Mouse (Mus musculus) heart, embryonic 12.5 days (tissue): ENCODE results near the gene Bmp6. TPM values are rescaled to one million over a fixed set of nuclear protein-coding genes. Genes with fewer than 3 reads are reported as not detected.

Source experiments
- ATAC-seq: fragments of 200-750 bp; cut with Nextera tagmentation; 2 replicates; pipeline ENCODE4 v1.8.0; 2017; ENCODE audit warnings: moderate TSS enrichment, moderate library complexity; ENCODE audit not compliant: insufficient number of reproducible peaks, low FRiP score
- H3K27ac ChIP-seq: fragments of 300-500 bp; sonication (generic); 2 replicates; pipeline ENCODE4 v1.5.1; 2016; ENCODE audit warnings: mild to moderate bottlenecking, moderate library complexity; ENCODE audit not compliant: poor library complexity, severe bottlenecking
- H3K27me3 ChIP-seq: fragments of 300-500 bp; sonication (generic); replicated peaks from 2 replicates; pipeline ENCODE4 v1.6.1; 2016; ENCODE audit warnings: mild to moderate bottlenecking, moderate library complexity
- H3K36me3 ChIP-seq: fragments of 300-500 bp; sonication (generic); 2 replicates; pipeline ENCODE4 v1.6.1; 2016; ENCODE audit warnings: mild to moderate bottlenecking, moderate library complexity
- H3K4me1 ChIP-seq: fragments of 300-500 bp; sonication (generic); replicated peaks from 2 replicates; pipeline ENCODE4 v1.6.1; 2016; ENCODE audit warnings: mild to moderate bottlenecking
- H3K4me2 ChIP-seq: fragments of 300-500 bp; sonication (generic); 2 replicates; pipeline ENCODE4 v1.6.1; 2016; ENCODE audit warnings: mild to moderate bottlenecking, moderate library complexity
- H3K4me3 ChIP-seq: fragments of 300-500 bp; sonication (generic); 2 replicates; pipeline ENCODE4 v1.5.1; 2016; ENCODE audit warnings: mild to moderate bottlenecking
- H3K9ac ChIP-seq: fragments of 300-500 bp; sonication (generic); 2 replicates; pipeline ENCODE4 v1.6.1; 2016; ENCODE audit warnings: mild to moderate bottlenecking, moderate library complexity
- H3K9me3 ChIP-seq: fragments of 300-500 bp; sonication (generic); replicated peaks from 2 replicates; pipeline ENCODE4 v1.6.1; 2016; ENCODE audit warnings: mild to moderate bottlenecking, moderate library complexity
- WGBS: fragments of 180-500 bp; shearing (Covaris S2); methylation state at CpG from one replicate; pipeline ENCODE4 v1.1.7; 2016; 5-methylcytosine and 5-hydroxymethylcytosine counted together
- polyA plus RNA-seq: library from polyadenylated mRNA; unstranded; fragments of >200 nt; fragmentation: Nextera tagmentation; extraction: Ambion mirVana; gene quantifications from 2 replicates; pipeline ENCODE4 v1.2.1, GENCODE M21; 2016

The Bmp6 gene
- polyA plus RNA-seq, 1 experiment from 2014 or later: 4.7 TPM

DNA sequence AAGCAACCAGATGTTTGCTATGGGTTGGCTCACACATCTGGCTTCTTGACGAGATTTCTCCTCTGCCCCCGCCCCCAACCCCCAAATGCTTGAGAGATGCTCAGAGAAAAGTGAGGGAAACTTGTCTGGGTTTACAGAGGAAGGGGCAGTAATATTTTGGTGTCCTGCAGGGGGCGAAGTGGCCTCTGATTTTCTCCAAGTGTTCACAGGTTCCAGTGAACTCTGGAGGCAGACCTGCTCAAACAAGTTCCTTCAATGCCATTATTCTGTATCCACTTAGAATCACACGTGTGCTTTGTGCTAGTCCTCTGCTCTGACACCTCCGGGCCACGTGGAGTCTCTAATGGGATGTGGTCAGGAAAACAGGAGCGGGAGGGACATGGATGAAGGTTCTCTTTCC, 2.3 kb upstream of the Bmp6 start:
- peaks cover 5% of the 10 kb centered on the region; the same call in 1 of the 2 replicates for H3K9me3 ChIP-seq
- H3K36me3 ChIP-seq: 0 out of 2 replicates have a peak, but pooled peaks cover 3% of the 10 kb centered on the region
- WGBS: 29% methylated on average over 7 of the region's 7 CpGs
- peaks cover 20% of the 10 kb centered on the region for H3K4me1 ChIP-seq
- no peak overlapping the region for H3K27ac ChIP-seq
- H3K4me3 ChIP-seq: no peak overlapping the region
- H3K9ac ChIP-seq: no peak overlapping the region
- H3K4me2 ChIP-seq: no peak overlapping the region
- peaks cover 29% of the 10 kb centered on the region for H3K27me3 ChIP-seq
- no peak for ATAC-seq

- no peak overlapping the region for H3K4me3 ChIP-seq
- ATAC-seq: no peak
- H3K27ac ChIP-seq: no peak overlapping the region
Measured at GRCm38 (mm10) chr13:38343202-38343601, 1.7 kb upstream of the Bmp6 start.

GRCm38 (mm10) chr13:38345431-38345820, 519 bp downstream of the Bmp6 start:
- Histone ChIP-seq H3K27me3 (peaks cover 34% of the 10 kb centered on the region), H3K27ac (no peak overlapping the region), H3K4me2 (peak overlapping the region; percentile 88), H3K9ac (peak overlapping the region; percentile 62), H3K9me3 (no peaks in the 10 kb centered on the region), H3K36me3 (no peaks in the 10 kb centered on the region), H3K4me3 (peak overlapping the region; percentile 60), H3K4me1 (peaks cover 22% of the 10 kb centered on the region)
- WGBS: under 1% methylated on average over 32 of the region's 32 CpGs
- ATAC-seq: 0 out of 2 replicates have a peak, but pooled peaks have one; percentile 13

More at GRCm38 (mm10) chr13:38343202-38343601, 1.7 kb upstream of the Bmp6 start:
- WGBS: 79% methylated on average over 2 of the region's 2 CpGs
- H3K36me3 ChIP-seq: 0 out of 2 replicates have a peak, but pooled peaks cover under 1% of the 10 kb centered on the region
- H3K4me2 ChIP-seq: no peak overlapping the region
- H3K27me3 ChIP-seq: peaks cover 34% of the 10 kb centered on the region
- peaks cover 22% of the 10 kb centered on the region for H3K4me1 ChIP-seq
- no peak overlapping the region for H3K9ac ChIP-seq
- peaks cover 3% of the 10 kb centered on the region; the same call in 1 of the 2 replicates for H3K9me3 ChIP-seq

GRCm38 (mm10) chr13:38346096-38346915, 1.4 kb downstream of the Bmp6 start:
- Histone ChIP-seq H3K27me3 (peaks cover 34% of the 10 kb centered on the region), H3K27ac (no peak overlapping the region), H3K9ac (peak overlapping the region; percentile 62), H3K4me3 (peak overlapping the region; percentile 60), H3K9me3 (no peaks in the 10 kb centered on the region), H3K36me3 (no peaks in the 10 kb centered on the region), H3K4me1 (peaks cover 25% of the 10 kb centered on the region), H3K4me2 (peak overlapping the region; percentile 88)
- no peak for ATAC-seq
- under 1% methylated on average over 63 of the region's 63 CpGs for WGBS

GRCm38 (mm10) chr13:38347021-38347774, 2.3 kb downstream of the Bmp6 start:
- H3K27me3 ChIP-seq: peaks cover 34% of the 10 kb centered on the region
- no peaks in the 10 kb centered on the region for H3K36me3 ChIP-seq
- no peak overlapping the region for H3K27ac ChIP-seq
- peak overlapping the region; percentile 60 for H3K4me3 ChIP-seq
- H3K9me3 ChIP-seq: no peaks in the 10 kb centered on the region
- H3K4me1 ChIP-seq: peaks cover 33% of the 10 kb centered on the region
- ATAC-seq: no peak
- H3K9ac ChIP-seq: 0 out of 2 replicates have a peak overlapping the region, but pooled peaks have one; percentile 62
- peak overlapping the region; percentile 88 for H3K4me2 ChIP-seq
- 7% methylated on average over 19 of the region's 19 CpGs for WGBS

DNA sequence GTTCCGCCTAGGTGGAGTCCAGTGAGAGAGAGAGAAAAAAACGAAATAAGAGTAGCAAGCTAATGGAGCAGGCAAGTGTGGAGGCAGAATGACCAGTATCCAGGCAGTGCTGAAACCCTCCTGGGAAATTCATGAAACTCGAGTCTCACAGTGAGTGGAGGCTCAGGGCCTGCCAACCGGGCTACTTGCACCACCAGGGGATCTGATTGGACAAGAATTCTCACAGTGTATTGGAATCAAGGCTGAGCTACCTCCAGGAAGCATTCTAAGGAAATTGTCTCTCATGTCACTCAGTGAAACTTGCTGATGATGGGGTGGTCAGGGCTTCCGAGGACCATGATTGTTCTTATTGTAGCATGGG, 2.8 kb downstream of the Bmp6 start:
- no peak for ATAC-seq
- WGBS: 34% methylated on average over 5 of the region's 5 CpGs
- H3K4me1 ChIP-seq: peaks cover 34% of the 10 kb centered on the region
- no peaks in the 10 kb centered on the region for H3K9me3 ChIP-seq
- H3K36me3 ChIP-seq: no peaks in the 10 kb centered on the region
- H3K4me3 ChIP-seq: peak overlapping the region; percentile 60
- peak overlapping the region; percentile 88 for H3K4me2 ChIP-seq
- H3K27me3 ChIP-seq: peaks cover 34% of the 10 kb centered on the region
- H3K27ac ChIP-seq: no peak overlapping the region
- H3K9ac ChIP-seq: no peak overlapping the region

DNA sequence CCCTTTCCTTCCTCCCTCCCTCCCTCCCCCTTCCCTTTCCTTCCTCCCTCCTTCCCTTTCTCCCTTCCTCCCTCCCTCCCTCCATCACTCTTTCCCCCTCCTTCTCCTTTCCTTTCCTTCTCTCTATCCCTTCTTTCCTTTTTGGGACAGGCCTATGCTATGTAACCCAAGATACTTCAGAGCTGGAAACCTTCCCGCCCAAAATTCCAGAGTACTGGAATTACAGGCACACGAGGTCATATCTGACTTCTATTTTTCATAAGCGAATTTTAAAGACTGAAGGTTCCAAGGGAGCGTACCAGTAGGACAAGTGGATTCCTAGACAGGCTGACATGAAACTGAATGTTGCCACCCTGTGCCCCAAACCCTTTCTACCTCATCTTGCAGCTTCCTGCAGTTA, 4.1 kb downstream of the Bmp6 start:
- ATAC-seq: no peak
- Histone ChIP-seq H3K27ac (no peak overlapping the region), H3K36me3 (no peaks in the 10 kb centered on the region), H3K9me3 (no peaks in the 10 kb centered on the region), H3K4me1 (peaks cover 39% of the 10 kb centered on the region), H3K9ac (no peak overlapping the region), H3K4me3 (no peak overlapping the region), H3K27me3 (peaks cover 29% of the 10 kb centered on the region), H3K4me2 (no peak overlapping the region)
- 61% methylated on average over 4 of the region's 4 CpGs for WGBS

- no peak for ATAC-seq
- no peak overlapping the region for H3K9ac ChIP-seq
- H3K4me3 ChIP-seq: no peak overlapping the region
- H3K36me3 ChIP-seq: no peaks in the 10 kb centered on the region
- no peaks in the 10 kb centered on the region for H3K9me3 ChIP-seq
- peaks cover 24% of the 10 kb centered on the region for H3K27me3 ChIP-seq
- H3K4me1 ChIP-seq: peaks cover 39% of the 10 kb centered on the region
- H3K27ac ChIP-seq: no peak overlapping the region
- WGBS: 51% methylated on average over 5 of the region's 5 CpGs
- no peak overlapping the region for H3K4me2 ChIP-seq
Measured at GRCm38 (mm10) chr13:38349818-38350217, 4.9 kb downstream of the Bmp6 start.

GRCm38 (mm10) chr13:38351996-38352395, 7.1 kb downstream of the Bmp6 start:
- no peaks in the 10 kb centered on the region for H3K9me3 ChIP-seq
- peaks cover 10% of the 10 kb centered on the region for H3K27me3 ChIP-seq
- H3K4me3 ChIP-seq: no peak overlapping the region
- no peaks in the 10 kb centered on the region for H3K36me3 ChIP-seq
- 21% methylated on average over 5 of the region's 5 CpGs for WGBS
- ATAC-seq: no peak
- peaks cover 25% of the 10 kb centered on the region for H3K4me1 ChIP-seq
- no peak overlapping the region for H3K4me2 ChIP-seq
- no peak overlapping the region for H3K27ac ChIP-seq
- no peak overlapping the region for H3K9ac ChIP-seq

DNA sequence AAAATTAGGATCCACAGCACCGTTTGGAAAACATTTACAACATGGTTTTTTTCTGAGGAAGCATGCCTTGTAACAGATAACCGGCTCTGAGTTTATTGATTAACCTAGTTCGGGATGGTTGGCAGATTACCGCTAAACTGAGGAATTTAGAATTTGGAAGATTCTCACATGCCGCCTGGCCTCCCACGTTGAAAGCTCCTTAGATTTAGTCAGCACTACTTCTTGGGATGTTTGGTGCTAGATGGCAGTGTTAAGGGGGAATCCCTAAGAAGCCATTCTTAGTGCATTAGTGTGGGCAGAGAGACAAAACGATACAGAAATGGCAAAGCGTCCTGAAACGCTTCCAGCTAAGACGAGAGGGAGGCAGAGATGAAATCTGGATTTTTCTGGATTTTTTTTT, 8.1 kb downstream of the Bmp6 start:
- peaks cover under 1% of the 10 kb centered on the region; the same call in 1 of the 2 replicates for H3K27me3 ChIP-seq
- H3K36me3 ChIP-seq: no peaks in the 10 kb centered on the region
- H3K27ac ChIP-seq: no peak overlapping the region
- peaks cover 17% of the 10 kb centered on the region for H3K4me1 ChIP-seq
- no peaks in the 10 kb centered on the region for H3K9me3 ChIP-seq
- 63% methylated on average over 10 of the region's 10 CpGs for WGBS
- H3K4me2 ChIP-seq: no peak overlapping the region
- H3K9ac ChIP-seq: no peak overlapping the region
- no peak overlapping the region for H3K4me3 ChIP-seq
- no peak for ATAC-seq
